Mouse (Mus musculus): ENCODE data around the gene Gm609. TPM values are rescaled to one million over a fixed set of nuclear protein-coding genes. Genes with fewer than 3 reads are reported as not detected.

Gm609 gene
- total RNA-seq, 2 experiments from 2014 or later: not detected

GRCm38 (mm10) chr16:45399947-45400555, 92.7 kb downstream of the Gm609 start:
- ATAC-seq (replicated peaks; ENCODE audit: low FRiP score, poor library complexity, severe bottlenecking): no peak

- ATAC-seq (replicated peaks; ENCODE audit: low FRiP score, poor library complexity, severe bottlenecking): no peak
Measured at GRCm38 (mm10) chr16:45399411-45399810, 93.4 kb downstream of the Gm609 start.

- no peak for ATAC-seq (replicated peaks; ENCODE audit: low FRiP score, poor library complexity, severe bottlenecking)
Measured at GRCm38 (mm10) chr16:45397440-45397839, 95.3 kb downstream of the Gm609 start.

DNA sequence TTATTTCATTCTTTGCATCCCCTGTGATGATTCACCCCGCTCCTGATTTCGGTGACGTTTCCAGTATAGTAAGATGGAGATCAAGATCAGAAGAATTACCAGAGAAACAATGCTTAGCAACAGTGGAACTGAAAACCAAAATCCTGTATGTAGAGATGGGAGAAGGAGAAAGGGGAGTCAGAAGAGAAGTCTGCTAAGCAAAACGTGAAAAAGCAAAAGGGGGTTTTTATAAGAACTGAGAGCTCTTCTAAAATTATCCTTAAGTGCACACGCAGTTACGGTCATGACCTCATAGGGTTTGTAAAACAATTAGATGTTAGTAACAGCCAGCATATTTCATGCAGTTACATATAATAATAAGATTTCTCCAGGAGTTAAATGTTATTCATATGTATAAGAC, 100.5 kb downstream of the Gm609 start:
- ATAC-seq (replicated peaks; ENCODE audit: low FRiP score, poor library complexity, severe bottlenecking): no peak

GRCm38 (mm10) chr16:45391680-45392079, 101.1 kb downstream of the Gm609 start:
- ATAC-seq (replicated peaks; ENCODE audit: low FRiP score, poor library complexity, severe bottlenecking): no peak

GRCm38 (mm10) chr16:45390286-45390956, 102.3 kb downstream of the Gm609 start:
- no peak for ATAC-seq (replicated peaks; ENCODE audit: low FRiP score, poor library complexity, severe bottlenecking)

DNA sequence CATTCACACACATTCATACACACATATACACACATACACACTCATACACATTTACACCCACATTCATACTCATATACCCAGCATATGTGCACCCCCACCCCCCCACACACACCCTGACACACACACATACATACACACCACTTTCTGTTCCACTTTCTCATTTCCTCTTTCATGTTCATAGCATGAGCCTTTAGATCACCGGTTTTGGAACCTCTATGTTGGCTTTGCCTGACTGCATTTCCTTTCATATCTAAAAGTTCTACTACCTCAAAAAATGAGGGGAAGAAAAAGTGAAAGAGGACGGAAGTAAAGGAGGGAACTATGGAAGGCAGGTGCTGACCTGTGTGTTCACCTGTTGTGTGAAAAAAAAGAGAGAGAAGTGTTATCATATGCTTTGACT, 102.9 kb downstream of the Gm609 start:
- ATAC-seq (replicated peaks; ENCODE audit: low FRiP score, poor library complexity, severe bottlenecking): no peak

GRCm38 (mm10) chr16:45389041-45389440, 103.7 kb downstream of the Gm609 start:
- ATAC-seq (replicated peaks; ENCODE audit: low FRiP score, poor library complexity, severe bottlenecking): no peak

- ATAC-seq (replicated peaks; ENCODE audit: low FRiP score, poor library complexity, severe bottlenecking): no peak
Measured at GRCm38 (mm10) chr16:45381811-45382210, 111.0 kb downstream of the Gm609 start.

DNA sequence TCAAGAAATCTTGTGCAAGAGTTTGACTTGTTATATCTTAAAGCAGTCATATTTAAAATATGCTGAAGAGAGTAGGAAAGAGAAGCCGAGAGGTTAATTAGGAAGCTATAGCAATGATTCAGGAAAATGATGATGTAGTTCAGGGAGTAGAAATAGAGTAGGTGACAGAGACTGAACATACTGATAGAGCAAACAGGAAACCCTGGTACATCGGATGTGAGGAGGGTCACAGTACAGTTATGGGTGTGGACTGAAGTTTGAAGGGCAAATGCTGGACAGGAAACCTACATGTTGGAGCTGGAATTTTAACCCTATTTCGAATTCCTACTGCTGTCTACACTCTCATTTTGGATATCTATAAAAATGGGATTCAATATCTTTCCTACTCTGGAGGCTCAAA, 113.8 kb downstream of the Gm609 start:
- ATAC-seq (replicated peaks; ENCODE audit: low FRiP score, poor library complexity, severe bottlenecking): no peak

DNA sequence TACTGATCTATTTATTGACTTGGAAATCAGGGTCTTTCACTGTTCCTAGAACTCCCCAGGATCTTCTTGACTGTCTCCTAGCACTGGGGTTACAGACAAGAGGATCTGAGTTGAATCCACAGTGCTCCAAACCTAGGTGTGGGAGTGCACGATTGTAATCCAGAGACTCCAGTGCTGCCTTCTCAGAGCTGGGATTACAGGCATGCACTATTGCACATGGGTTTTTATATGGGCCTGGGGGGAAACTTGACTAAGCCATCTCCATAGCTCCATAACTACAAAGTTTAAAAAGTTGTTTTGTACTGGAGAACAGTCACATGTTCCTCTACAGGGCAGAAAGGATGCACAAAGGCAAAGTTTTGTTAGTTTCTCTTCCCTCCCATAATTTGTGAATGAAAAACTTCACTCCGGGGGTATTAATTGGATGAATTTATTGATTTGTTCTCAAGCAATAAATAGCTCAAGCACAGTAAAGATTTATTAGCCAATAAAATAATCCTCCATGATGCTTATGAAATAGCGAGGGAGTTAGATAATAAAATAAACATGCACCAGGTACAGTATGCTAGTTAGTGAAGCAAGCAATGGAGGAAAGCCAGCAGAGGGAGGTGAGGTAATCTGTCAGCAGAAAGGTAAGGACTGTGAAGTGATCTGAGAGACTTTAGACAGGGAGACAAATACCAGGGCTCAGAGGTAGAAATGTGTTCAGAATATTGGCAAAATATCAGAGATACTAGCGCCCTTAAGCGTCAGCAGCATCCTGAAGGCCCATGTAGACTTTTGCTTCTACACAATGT, 114.4 kb downstream of the Gm609 start:
- ATAC-seq (replicated peaks; ENCODE audit: low FRiP score, poor library complexity, severe bottlenecking): no peak

- no peak for ATAC-seq (replicated peaks; ENCODE audit: low FRiP score, poor library complexity, severe bottlenecking)
Measured at GRCm38 (mm10) chr16:45377332-45377731, 115.4 kb downstream of the Gm609 start.

DNA sequence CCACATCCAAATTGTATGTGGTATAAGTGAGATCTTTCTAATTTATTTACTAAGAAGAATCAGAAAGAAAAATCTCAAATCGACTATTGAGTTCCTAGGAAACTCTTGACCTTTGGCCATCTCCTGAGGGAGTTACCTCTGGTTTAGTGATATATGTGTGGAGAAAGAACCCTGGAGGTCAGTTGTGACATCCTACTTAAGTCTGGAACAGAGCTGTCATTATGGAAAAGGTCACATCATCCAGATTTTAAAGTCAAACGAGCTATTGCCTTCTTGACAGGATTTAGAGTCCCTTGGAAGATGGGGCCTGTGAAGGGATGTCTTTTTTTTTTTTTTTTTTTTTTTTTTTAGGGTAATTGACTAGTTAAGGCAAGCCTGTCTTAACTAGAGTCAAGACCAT, 116.0 kb downstream of the Gm609 start:
- ATAC-seq (replicated peaks; ENCODE audit: low FRiP score, poor library complexity, severe bottlenecking): no peak

DNA sequence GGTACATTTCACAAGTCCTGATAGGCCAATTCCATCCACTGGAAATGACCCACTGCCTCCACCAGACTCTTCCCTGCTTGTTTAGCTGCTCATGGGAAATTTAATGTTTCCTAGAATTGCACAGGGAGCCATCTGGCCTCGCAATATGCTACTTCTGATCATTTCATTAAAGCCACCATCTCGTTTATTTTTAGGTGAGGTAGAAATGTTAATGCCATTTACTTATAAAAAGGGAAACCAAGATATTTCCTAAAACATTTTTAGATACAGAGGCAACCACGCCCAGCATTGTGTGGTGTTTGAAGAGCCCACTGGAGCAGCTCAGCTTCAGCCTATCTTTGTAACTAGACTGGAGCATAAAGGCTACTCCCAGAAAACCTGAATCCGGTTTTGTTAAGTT, 116.5 kb downstream of the Gm609 start:
- ATAC-seq (replicated peaks; ENCODE audit: low FRiP score, poor library complexity, severe bottlenecking): no peak

GRCm38 (mm10) chr16:45375506-45376225, 117.1 kb downstream of the Gm609 start:
- no peak for ATAC-seq (replicated peaks; ENCODE audit: low FRiP score, poor library complexity, severe bottlenecking)

- ATAC-seq (replicated peaks; ENCODE audit: low FRiP score, poor library complexity, severe bottlenecking): no peak
Measured at GRCm38 (mm10) chr16:45374074-45374473, 118.7 kb downstream of the Gm609 start.

DNA sequence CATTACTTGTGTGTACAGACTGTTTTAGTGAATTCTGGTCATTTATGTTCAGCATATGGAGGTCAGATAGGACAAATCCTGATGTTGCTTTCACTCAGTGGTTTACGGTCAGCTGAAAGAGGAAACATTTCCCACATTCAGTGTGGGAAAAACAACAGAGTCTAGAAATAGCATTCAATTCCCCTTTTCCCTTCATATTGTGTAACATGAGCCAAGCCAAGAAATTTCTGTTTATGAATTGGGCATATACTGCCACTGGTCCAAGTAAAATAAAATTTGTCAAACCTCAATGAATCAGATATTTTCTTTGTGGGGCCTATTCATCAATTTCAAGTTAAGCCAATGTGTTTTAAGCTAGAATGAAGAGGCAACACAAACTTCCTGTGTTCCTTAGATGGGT, 121.7 kb downstream of the Gm609 start:
- ATAC-seq (replicated peaks; ENCODE audit: low FRiP score, poor library complexity, severe bottlenecking): no peak

- no peak for ATAC-seq (replicated peaks; ENCODE audit: low FRiP score, poor library complexity, severe bottlenecking)
Measured at GRCm38 (mm10) chr16:45369285-45369965, 123.3 kb downstream of the Gm609 start.

GRCm38 (mm10) chr16:45366111-45366510, 126.7 kb downstream of the Gm609 start:
- ATAC-seq (replicated peaks; ENCODE audit: low FRiP score, poor library complexity, severe bottlenecking): no peak

DNA sequence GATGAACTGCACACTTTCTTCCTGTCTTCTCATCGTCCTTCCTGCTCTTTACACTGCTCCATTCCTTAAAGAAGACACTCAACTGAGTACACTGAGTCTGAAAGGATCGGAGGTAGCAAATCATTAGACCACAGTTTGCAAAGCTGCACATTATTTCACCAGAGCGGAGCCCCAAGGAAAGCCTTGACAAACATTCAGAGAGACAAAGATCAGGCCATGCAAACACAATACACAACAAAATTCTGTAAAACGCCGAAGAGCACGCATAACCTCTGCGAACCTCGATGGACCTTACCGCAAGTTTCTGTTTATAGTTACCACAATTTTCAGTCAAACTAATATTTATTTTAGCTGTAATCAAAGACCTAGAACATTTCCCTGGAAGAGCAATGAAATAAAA, 127.4 kb downstream of the Gm609 start:
- no peak for ATAC-seq (replicated peaks; ENCODE audit: low FRiP score, poor library complexity, severe bottlenecking)
